Mouse (Mus musculus): ENCODE measurements around the gene 1700001K19Rik.
"Not testable (repeated sequence)": the region's sequence is repeated elsewhere in the genome, so short reads cannot be mapped to it uniquely, and the experiment has no call there.

DNA sequence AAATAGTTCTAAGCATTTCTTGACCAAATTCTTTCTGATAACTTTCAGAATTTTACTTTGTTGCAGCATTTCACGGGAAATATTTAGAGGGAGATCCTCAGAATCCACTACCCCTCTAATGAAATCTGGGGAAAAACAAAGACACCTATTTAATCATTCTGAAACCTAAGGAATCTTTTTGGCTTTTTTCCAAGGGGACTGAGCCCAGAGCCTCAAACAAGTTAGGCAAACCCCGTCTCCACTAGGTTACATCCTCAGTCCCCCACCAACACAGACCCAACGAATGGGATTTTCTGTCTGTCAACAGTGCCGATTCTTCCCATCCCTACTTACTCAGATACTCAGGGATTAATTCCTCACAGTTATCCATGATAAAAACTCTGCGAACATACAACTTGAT, 11.0 kb upstream of the 1700001K19Rik start:
- not testable (repeated sequence) for TF ChIP-seq CHD2 (IDR thresholded peaks at IDR 0.05; ENCODE audit: low read length); MAX (IDR thresholded peaks at IDR 0.05; ENCODE audit: low read length); USF2 (IDR thresholded peaks at IDR 0.05; ENCODE audit: borderline replicate concordance in 1 of 2, insufficient read depth in 1 of 2, low read depth in 1 of 2, low read length in 2 of 2); EP300 (IDR thresholded peaks at IDR 0.05; ENCODE audit: low read depth in 1 of 2, low read length in 2 of 2); NELFE (IDR thresholded peaks at IDR 0.05; ENCODE audit: low read depth, low read length); CTCF (IDR thresholded peaks at IDR 0.05 in 2 of 3, conservative IDR thresholded peaks at IDR 0.05 in 1 of 3; ENCODE audit: control insufficient read depth in 1 of 3, insufficient read depth in 1 of 3, low read depth in 2 of 3, low read length in 3 of 3, poor library complexity in 1 of 3, severe bottlenecking in 1 of 3)
- TF ChIP-seq POLR2A (IDR thresholded peaks at IDR 0.05; ENCODE audit: control insufficient read depth in 1 of 2, insufficient read depth in 1 of 2, low read depth in 1 of 2, low read length in 2 of 2, poor library complexity in 1 of 2), result 0 out of 4 replicates have a peak, but pooled peaks of 1 of the 2 experiments have one; percentile 30
